Mouse (Mus musculus) liver, postnatal 0 days (tissue): Measurements from ENCODE around the gene Trim2.

Experiments used
- CTCF ChIP-seq: sonication (generic); IDR thresholded peaks from 2 replicates; pipeline ENCODE4 v1.5.1; 2016; ENCODE audit warnings: antibody characterized with exemption, low read depth
- EP300 ChIP-seq: IDR thresholded peaks from 2 replicates; pipeline ENCODE4 v1.6.1; 2016; ENCODE audit warnings: antibody characterized with exemption, low read depth, mild to moderate bottlenecking

DNA sequence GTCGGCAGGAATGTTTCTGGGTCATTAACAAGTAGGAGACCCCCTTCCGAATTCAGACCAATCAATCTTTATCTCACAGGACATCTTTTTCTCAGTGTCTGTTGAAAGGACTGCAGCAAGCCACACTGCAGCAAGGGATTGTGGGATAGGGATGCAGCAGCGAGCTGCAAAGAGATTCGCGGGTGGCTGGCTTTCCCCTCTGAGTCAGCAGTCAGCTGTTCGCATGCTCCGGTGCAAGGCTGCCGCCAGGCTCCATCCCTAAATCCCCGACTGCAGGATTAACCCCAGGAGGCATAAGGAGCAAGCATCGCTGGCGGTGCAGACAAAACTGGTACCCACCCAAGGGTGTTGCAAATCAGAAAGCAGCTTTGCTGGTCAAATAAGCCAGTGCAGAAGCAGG is 85.9 kb downstream of the Trim2 start:
- TF ChIP-seq CTCF (no peak), EP300 (no peak)
